Mouse (Mus musculus): ENCODE measurements around the gene Nrxn3. TPM values are rescaled to one million over a fixed set of nuclear protein-coding genes. Genes with fewer than 3 reads are reported as not detected.

The Nrxn3 gene
- polyA plus RNA-seq, 1 experiment from 2014 or later, result 0.72 TPM

DNA sequence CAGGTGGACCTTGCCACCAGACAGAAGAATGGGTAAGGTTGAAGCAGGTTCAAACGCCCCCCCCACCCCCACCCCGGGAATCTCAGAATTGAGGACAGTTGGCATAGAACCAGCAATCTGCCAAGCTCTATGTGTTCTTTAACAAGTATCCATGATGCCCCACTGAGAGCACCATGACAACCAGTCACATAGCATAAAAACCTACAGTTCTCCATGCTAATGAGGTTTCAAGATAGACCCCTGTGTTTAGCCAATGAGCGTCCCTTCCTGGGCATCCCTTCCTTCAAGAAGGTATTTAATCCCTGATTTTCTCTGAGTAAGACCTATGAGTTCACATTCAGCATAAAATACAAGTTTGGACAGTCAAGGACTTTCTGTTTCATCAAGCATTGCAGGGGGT is 938.5 kb downstream of the Nrxn3 start:
- Histone ChIP-seq H3K27me3 (ENCODE audit: insufficient read depth, low read length) (no peaks in the 10 kb centered on the region), H3K4me1 (ENCODE audit: insufficient read depth) (no peaks in the 10 kb centered on the region), H3K36me3 (replicated peaks; ENCODE audit: insufficient read depth, low read length) (no peaks in the 10 kb centered on the region), H3K9ac (replicated peaks) (no peak overlapping the region), H3K4me2 (ENCODE audit: low read depth, low read length) (no peak overlapping the region), H3K9me3 (ENCODE audit: low read length) (no peaks in the 10 kb centered on the region), H3K4me3 (ENCODE audit: low read depth, low read length) (no peak overlapping the region), H3K27ac (ENCODE audit: low read depth) (no peak overlapping the region)
- DNase-seq (no peak), ATAC-seq (no peak)
- WGBS (ENCODE audit: insufficient replicate concordance), result 74% methylated on average over 3 of the region's 3 CpGs
- TF ChIP-seq EP300 (IDR thresholded peaks at IDR 0.05; ENCODE audit: low read depth) (no peak), CTCF (IDR thresholded peaks at IDR 0.05; ENCODE audit: low read depth) (no peak)

- 68% methylated on average over 2 of the region's 2 CpGs for WGBS (ENCODE audit: insufficient replicate concordance)
- TF ChIP-seq EP300 (IDR thresholded peaks at IDR 0.05; ENCODE audit: low read depth) (no peak), CTCF (IDR thresholded peaks at IDR 0.05; ENCODE audit: low read depth) (no peak)
- no peak for ATAC-seq
- DNase-seq, result no peak
- H3K9ac ChIP-seq (replicated peaks), result no peak overlapping the region
- no peak overlapping the region for H3K4me2 ChIP-seq (ENCODE audit: low read depth, low read length)
- no peaks in the 10 kb centered on the region for H3K4me1 ChIP-seq (ENCODE audit: insufficient read depth)
- H3K36me3 ChIP-seq (replicated peaks; ENCODE audit: insufficient read depth, low read length), result no peaks in the 10 kb centered on the region
- H3K9me3 ChIP-seq (ENCODE audit: low read length), result no peaks in the 10 kb centered on the region
- H3K27ac ChIP-seq (ENCODE audit: low read depth), result no peak overlapping the region
- no peak overlapping the region for H3K4me3 ChIP-seq (ENCODE audit: low read depth, low read length)
- H3K27me3 ChIP-seq (ENCODE audit: insufficient read depth, low read length), result no peaks in the 10 kb centered on the region
Observed at GRCm38 (mm10) chr12:89668856-89669255, 946.2 kb downstream of the Nrxn3 start.

- DNase-seq, result no peak
- H3K9me3 ChIP-seq (ENCODE audit: low read length), result no peaks in the 10 kb centered on the region
- 61% methylated on average over 2 of the region's 2 CpGs for WGBS (ENCODE audit: insufficient replicate concordance)
- H3K36me3 ChIP-seq (replicated peaks; ENCODE audit: insufficient read depth, low read length), result no peaks in the 10 kb centered on the region
- no peaks in the 10 kb centered on the region for H3K27me3 ChIP-seq (ENCODE audit: insufficient read depth, low read length)
- no peak for TF ChIP-seq EP300 (IDR thresholded peaks at IDR 0.05; ENCODE audit: low read depth)
- TF ChIP-seq CTCF (IDR thresholded peaks at IDR 0.05; ENCODE audit: low read depth), result no peak
- no peak overlapping the region for H3K4me3 ChIP-seq (ENCODE audit: low read depth, low read length)
- H3K4me2 ChIP-seq (ENCODE audit: low read depth, low read length), result no peak overlapping the region
- no peak overlapping the region for H3K27ac ChIP-seq (ENCODE audit: low read depth)
- H3K9ac ChIP-seq (replicated peaks), result no peak overlapping the region
- ATAC-seq, result no peak
- no peaks in the 10 kb centered on the region for H3K4me1 ChIP-seq (ENCODE audit: insufficient read depth)
Observed at GRCm38 (mm10) chr12:89672819-89673218, 950.1 kb downstream of the Nrxn3 start.

DNA sequence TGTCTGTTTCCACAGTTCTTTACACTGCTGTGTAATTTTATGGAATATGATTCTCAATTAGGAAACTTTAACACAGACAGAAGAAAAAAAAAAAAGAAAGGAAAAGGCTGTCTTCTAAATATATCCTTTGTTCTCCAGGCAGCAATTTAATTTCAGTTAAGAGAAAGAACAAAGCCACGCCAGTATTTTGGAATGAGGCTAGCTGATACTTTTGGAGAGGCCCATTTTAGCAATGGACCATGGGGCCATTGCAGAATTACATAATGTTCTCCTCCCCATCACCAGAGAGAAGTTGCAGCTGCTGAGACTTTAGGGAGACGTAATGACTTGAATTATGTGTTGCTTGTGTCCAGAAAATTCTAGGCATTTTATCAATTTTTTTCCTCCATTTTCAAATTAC is 963.0 kb downstream of the Nrxn3 start:
- no peak for DNase-seq
- no peaks in the 10 kb centered on the region for H3K4me1 ChIP-seq (ENCODE audit: insufficient read depth)
- no peaks in the 10 kb centered on the region for H3K9me3 ChIP-seq (ENCODE audit: low read length)
- no peaks in the 10 kb centered on the region for H3K36me3 ChIP-seq (replicated peaks; ENCODE audit: insufficient read depth, low read length)
- no peak overlapping the region for H3K4me2 ChIP-seq (ENCODE audit: low read depth, low read length)
- WGBS (ENCODE audit: insufficient replicate concordance), result 68% methylated on average over 2 of the region's 2 CpGs
- no peak for ATAC-seq
- no peaks in the 10 kb centered on the region for H3K27me3 ChIP-seq (ENCODE audit: insufficient read depth, low read length)
- H3K27ac ChIP-seq (ENCODE audit: low read depth), result no peak overlapping the region
- H3K9ac ChIP-seq (replicated peaks), result no peak overlapping the region
- H3K4me3 ChIP-seq (ENCODE audit: low read depth, low read length), result no peak overlapping the region
- no peak for TF ChIP-seq CTCF (IDR thresholded peaks at IDR 0.05; ENCODE audit: low read depth)
- TF ChIP-seq EP300 (IDR thresholded peaks at IDR 0.05; ENCODE audit: low read depth), result no peak

DNA sequence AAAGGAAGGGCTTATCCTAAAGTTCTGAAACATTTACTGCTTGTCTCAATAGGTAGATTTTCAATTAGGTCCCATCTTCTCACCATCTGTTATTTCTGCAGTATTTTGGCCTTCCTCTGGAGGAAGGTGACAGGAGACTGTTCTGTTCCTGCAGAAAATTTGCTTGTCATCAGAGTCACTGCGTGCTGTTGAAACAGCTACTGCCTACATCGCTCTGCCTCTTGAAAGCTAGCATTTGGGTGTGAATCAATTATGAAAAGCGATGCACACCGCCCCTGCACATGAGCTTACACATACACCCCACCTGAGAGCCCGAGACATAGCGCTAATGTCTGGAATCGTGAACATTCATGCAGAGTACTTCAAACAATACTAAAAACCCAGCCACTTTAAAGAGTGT is 966.4 kb downstream of the Nrxn3 start:
- ATAC-seq, result no peak
- DNase-seq, result no peak
- Histone ChIP-seq H3K27ac (ENCODE audit: low read depth) (no peak overlapping the region), H3K4me1 (ENCODE audit: insufficient read depth) (no peaks in the 10 kb centered on the region), H3K4me2 (ENCODE audit: low read depth, low read length) (no peak overlapping the region), H3K9me3 (ENCODE audit: low read length) (no peaks in the 10 kb centered on the region), H3K27me3 (ENCODE audit: insufficient read depth, low read length) (no peaks in the 10 kb centered on the region), H3K9ac (replicated peaks) (no peak overlapping the region), H3K36me3 (replicated peaks; ENCODE audit: insufficient read depth, low read length) (no peaks in the 10 kb centered on the region), H3K4me3 (ENCODE audit: low read depth, low read length) (no peak overlapping the region)
- 76% methylated on average over 7 of the region's 7 CpGs for WGBS (ENCODE audit: insufficient replicate concordance)
- TF ChIP-seq EP300 (IDR thresholded peaks at IDR 0.05; ENCODE audit: low read depth) (no peak), CTCF (IDR thresholded peaks at IDR 0.05; ENCODE audit: low read depth) (no peak)

GRCm38 (mm10) chr12:89699469-89699868 is 976.8 kb downstream of the Nrxn3 start:
- H3K4me1 ChIP-seq (ENCODE audit: insufficient read depth), result no peaks in the 10 kb centered on the region
- no peaks in the 10 kb centered on the region for H3K36me3 ChIP-seq (replicated peaks; ENCODE audit: insufficient read depth, low read length)
- H3K27ac ChIP-seq (ENCODE audit: low read depth), result no peak overlapping the region
- H3K27me3 ChIP-seq (ENCODE audit: insufficient read depth, low read length), result no peaks in the 10 kb centered on the region
- H3K9ac ChIP-seq (replicated peaks), result no peak overlapping the region
- H3K4me3 ChIP-seq (ENCODE audit: low read depth, low read length), result no peak overlapping the region
- H3K9me3 ChIP-seq (ENCODE audit: low read length), result no peaks in the 10 kb centered on the region
- 16% methylated on average over 4 of the region's 4 CpGs for WGBS (ENCODE audit: insufficient replicate concordance)
- no peak for ATAC-seq
- no peak overlapping the region for H3K4me2 ChIP-seq (ENCODE audit: low read depth, low read length)
- no peak for DNase-seq
- TF ChIP-seq EP300 (IDR thresholded peaks at IDR 0.05; ENCODE audit: low read depth), result no peak
- TF ChIP-seq CTCF (IDR thresholded peaks at IDR 0.05; ENCODE audit: low read depth), result no peak

GRCm38 (mm10) chr12:89700937-89701458 is 978.3 kb downstream of the Nrxn3 start:
- H3K9me3 ChIP-seq (ENCODE audit: low read length), result no peaks in the 10 kb centered on the region
- no peak overlapping the region for H3K9ac ChIP-seq (replicated peaks)
- no peak for ATAC-seq
- H3K27ac ChIP-seq (ENCODE audit: low read depth), result no peak overlapping the region
- no peaks in the 10 kb centered on the region for H3K4me1 ChIP-seq (ENCODE audit: insufficient read depth)
- no peak for DNase-seq
- H3K4me3 ChIP-seq (ENCODE audit: low read depth, low read length), result no peak overlapping the region
- TF ChIP-seq EP300 (IDR thresholded peaks at IDR 0.05; ENCODE audit: low read depth) (no peak), CTCF (IDR thresholded peaks at IDR 0.05; ENCODE audit: low read depth) (no peak)
- H3K36me3 ChIP-seq (replicated peaks; ENCODE audit: insufficient read depth, low read length), result no peaks in the 10 kb centered on the region
- no peak overlapping the region for H3K4me2 ChIP-seq (ENCODE audit: low read depth, low read length)
- no peaks in the 10 kb centered on the region for H3K27me3 ChIP-seq (ENCODE audit: insufficient read depth, low read length)
- 50% methylated on average over 3 of the region's 3 CpGs for WGBS (ENCODE audit: insufficient replicate concordance)

All from liver, postnatal 0 days (tissue).